Mouse (Mus musculus): ENCODE measurements around the gene Ipmk. TPM values are rescaled to one million over a fixed set of nuclear protein-coding genes. Genes with fewer than 3 reads are reported as not detected.

Ipmk gene
- total RNA-seq, 2 experiments from 2014 or later, result 38.3 to 39.9 TPM

Other genes starting within 250 kb of the Ipmk start
- 1 to 10 TPM; 3.7 to 4.7 TPM for gene Bicc1, start 188.1 kb upstream of the Ipmk start, total RNA-seq (2021)
- 10 to 100 TPM; 36.1 to 49.5 TPM for gene Tfam, start 109.5 kb upstream of the Ipmk start, total RNA-seq (2021)
- gene Ube2d1, start 62.5 kb upstream of the Ipmk start, total RNA-seq (2021), result 10 to 100 TPM; 51.4 to 58.2 TPM
- 100 to 1,000 TPM; 122 to 143 TPM for gene Cisd1, start 2.8 kb upstream of the Ipmk start, total RNA-seq (2021)

All from layer of hippocampus, postnatal 25 days (tissue).